Mouse (Mus musculus) T-helper 1 cell (primary cell): ENCODE measurements around the gene Sun1.

Experiments used
- in situ Hi-C: fragments of 300-600 bp; cut with MboI, MseI; formaldehyde crosslinking; loops from one replicate; pipeline ENCODE4 v1.15.1; 2025; ENCODE audit warnings: high pct_unique_total_duplicates

Gene Sun1

GRCm38 (mm10) chr5:139199995-139200769, at the start of gene Sun1:
Sun1 (plus strand) TSS chr5:139200637.
- in situ Hi-C loops: loop anchor here (5.0 kb wide), 1 partner anchor 52 kb away; the partner anchor contains the start of gene Get4

GRCm38 (mm10) chr5:139160899-139161298, 39.5 kb upstream of the Sun1 start:
- in situ Hi-C loops: no loop called here

GRCm38 (mm10) chr5:139161632-139162031, 38.8 kb upstream of the Sun1 start:
- in situ Hi-C loops: no loop called here

GRCm38 (mm10) chr5:139166781-139167361, 33.6 kb upstream of the Sun1 start:
- in situ Hi-C loops: no loop called here

GRCm38 (mm10) chr5:139167548-139167947, 32.9 kb upstream of the Sun1 start:
- in situ Hi-C loops: no loop called here

GRCm38 (mm10) chr5:139171929-139172328, 28.5 kb upstream of the Sun1 start:
- in situ Hi-C loops: no loop called here

- in situ Hi-C loops: no loop called here
These were observed 26.3 kb upstream of the Sun1 start for GRCm38 (mm10) chr5:139174141-139174540.

GRCm38 (mm10) chr5:139174556-139175547, 25.6 kb upstream of the Sun1 start:
- in situ Hi-C loops: loop anchor here (5.0 kb wide), 2 partner anchors 98 to 323 kb away; no protein-coding TSS in a partner anchor

GRCm38 (mm10) chr5:139178895-139179631, 21.4 kb upstream of the Sun1 start:
- in situ Hi-C loops: loop anchor here (5.0 kb wide), 2 partner anchors 102 to 327 kb away; no protein-coding TSS in a partner anchor

- in situ Hi-C loops: no loop called here
These were observed 17.3 kb upstream of the Sun1 start for GRCm38 (mm10) chr5:139183131-139183530.

GRCm38 (mm10) chr5:139183601-139184000, 16.8 kb upstream of the Sun1 start:
- in situ Hi-C loops: no loop called here

- in situ Hi-C loops: no loop called here
These were observed 15.5 kb upstream of the Sun1 start for GRCm38 (mm10) chr5:139184897-139185296.

GRCm38 (mm10) chr5:139189726-139190125, 10.7 kb upstream of the Sun1 start:
- in situ Hi-C loops: no loop called here

- in situ Hi-C loops: no loop called here
These were observed 9.5 kb upstream of the Sun1 start for GRCm38 (mm10) chr5:139190958-139191357.

GRCm38 (mm10) chr5:139198779-139199178, 1.7 kb upstream of the Sun1 start:
- in situ Hi-C loops: no loop called here

- in situ Hi-C loops: no loop called here
These were observed 822 bp upstream of the Sun1 start for GRCm38 (mm10) chr5:139199636-139199994.

GRCm38 (mm10) chr5:139200770-139201569, 533 bp downstream of the Sun1 start:
- in situ Hi-C loops: loop anchor here (5.0 kb wide), 1 partner anchor 51 kb away; the partner anchor contains the start of gene Get4

GRCm38 (mm10) chr5:139202127-139202526, 1.7 kb downstream of the Sun1 start:
- in situ Hi-C loops: loop anchor here (5.0 kb wide), 1 partner anchor 50 kb away; the partner anchor contains the start of gene Get4

- in situ Hi-C loops: loop anchor here (5.0 kb wide), 1 partner anchor 49 kb away; the partner anchor contains the start of gene Get4
These were observed 2.9 kb downstream of the Sun1 start for GRCm38 (mm10) chr5:139203312-139203711.

GRCm38 (mm10) chr5:139206081-139206480, 5.6 kb downstream of the Sun1 start:
- in situ Hi-C loops: no loop called here
